ENCODE assay signal across 10 mouse cellular contexts in the genomic region with DNA sequence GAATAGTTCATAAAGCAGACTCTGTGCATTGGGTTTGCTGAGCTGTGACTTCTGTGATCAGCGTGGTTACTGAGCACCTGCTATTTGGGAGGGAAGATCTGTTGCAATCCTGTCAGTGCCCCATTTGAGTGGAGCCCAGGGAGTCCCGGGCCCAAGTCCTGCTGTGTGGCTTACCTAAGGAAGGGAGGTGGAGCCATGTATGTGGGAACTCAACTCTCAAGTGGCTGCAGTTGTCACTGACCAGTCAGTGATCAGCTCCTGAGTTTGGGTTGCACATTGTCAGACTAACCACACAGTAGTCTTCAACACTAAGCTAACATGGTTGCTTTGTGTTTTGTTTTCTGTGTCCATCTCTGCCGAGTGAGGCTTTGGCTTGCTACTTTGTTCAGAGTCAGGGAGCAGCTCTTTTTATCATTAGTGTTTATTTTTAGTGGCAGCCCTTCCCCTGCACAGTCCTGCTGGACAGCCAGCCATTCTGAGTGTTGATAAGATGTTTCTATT. TPM values are rescaled to one million over a fixed set of nuclear protein-coding genes. Genes with fewer than 3 reads are reported as not detected.
A peak's percentile ranks its signal among the peaks of the same experiment; 100 is the strongest.
DNase-seq lines count a peak whose midpoint lies in the region; ATAC-seq and TF ChIP-seq lines count a peak whose summit lies in the region.
"Had no signal": no experiment of that assay in that cellular context is flagged by ENCODE, and none has a peak within 500 bp of the region (broad histone marks: within the 10 kb centered on the region; RNA-seq: fewer than 3 reads in every experiment).

No protein-coding gene starts in this region.

- no peak for TF ChIP-seq POLR2A in liver, adult 2 months (IDR thresholded peaks at IDR 0.05; ENCODE audit: extremely low read depth, insufficient read depth, low read length)

- H3K9me3 ChIP-seq in heart, embryonic 11.5 days (replicated peaks; ENCODE audit: control insufficient read depth, low read length): no peaks in the 10 kb centered on the region
- no peaks in the 10 kb centered on the region for H3K9me3 ChIP-seq in liver, embryonic 16.5 days (replicated peaks; ENCODE audit: control insufficient read depth, low read length)
- H3K9me3 ChIP-seq: hindbrain, embryonic 15.5 days had no signal

- H3K4me2 ChIP-seq in heart, embryonic 11.5 days: peak overlapping the region; percentile 57
- no peak overlapping the region for H3K4me2 ChIP-seq in liver, embryonic 16.5 days (ENCODE audit: low read depth, low read length)
- H3K4me2 ChIP-seq: hindbrain, embryonic 15.5 days had no signal

- H3K4me1 ChIP-seq in liver, adult 2 months (ENCODE audit: control insufficient read depth, insufficient read depth, low read length): peaks cover 26% of the 10 kb centered on the region
- peaks cover 33% of the 10 kb centered on the region for H3K4me1 ChIP-seq in heart, embryonic 11.5 days (ENCODE audit: control insufficient read depth, insufficient read depth, low read length)
- peaks cover 13% of the 10 kb centered on the region for H3K4me1 ChIP-seq in liver, embryonic 16.5 days (ENCODE audit: control insufficient read depth, low read depth, low read length)

- peak overlapping the region; percentile 59 for H3K27ac ChIP-seq in liver, adult 2 months (replicated peaks; ENCODE audit: insufficient read depth, low read depth, low read length)
- peak overlapping the region; percentile 87 for H3K27ac ChIP-seq in heart, embryonic 11.5 days (ENCODE audit: low read depth, low read length)
- 0 out of 2 replicates have a peak overlapping the region, but pooled peaks have one; percentile 25 for H3K27ac ChIP-seq in liver, embryonic 16.5 days (ENCODE audit: low read length)
- H3K27ac ChIP-seq: hindbrain, embryonic 15.5 days had no signal

- no peak for TF ChIP-seq CTCF in liver, adult 2 months (IDR thresholded peaks at IDR 0.05; ENCODE audit: low read depth, low read length)

- H3K79me2 ChIP-seq in liver, adult 2 months (ENCODE audit: control insufficient read depth, insufficient read depth, low read length): peaks cover 56% of the 10 kb centered on the region

- DNase-seq in liver, adult 2 months (ENCODE audit: extremely low read depth, low read depth, low spot score): peak; percentile 46
- DNase-seq in liver: no peak
- no peak for DNase-seq in thymus, postnatal 14 days
- no peak for DNase-seq in thymus, postnatal 4 days
- DNase-seq: adrenal gland, postnatal 36 days; cerebellum, adult 11 months had no signal

- no peaks in the 10 kb centered on the region for H3K36me3 ChIP-seq in liver, adult 2 months (ENCODE audit: control insufficient read depth, insufficient read depth, low read length)
- H3K36me3 ChIP-seq in heart, embryonic 11.5 days (ENCODE audit: control insufficient read depth, insufficient read depth, low read length): peaks cover 2% of the 10 kb centered on the region; the same call in 1 of the 2 replicates
- no peaks in the 10 kb centered on the region for H3K36me3 ChIP-seq in liver, embryonic 16.5 days (ENCODE audit: control insufficient read depth, insufficient read depth)

- ATAC-seq in common myeloid progenitor, adult 5-6 weeks (replicated peaks; ENCODE audit: low read depth, poor library complexity, severe bottlenecking): peak; percentile 53
- 0 out of 2 replicates have a peak, but pooled peaks have one; percentile 43 for ATAC-seq in heart, embryonic 11.5 days (replicated peaks; ENCODE audit: insufficient number of reproducible peaks, low FRiP score, low TSS enrichment)
- ATAC-seq in liver, embryonic 16.5 days (ENCODE audit: low read depth): peak; percentile 65; the same call in 1 of the 2 replicates

- 3% methylated on average over 3 of the region's 3 CpGs for WGBS in liver, adult 2 months
- 18% methylated on average over 3 of the region's 3 CpGs for WGBS in heart, embryonic 11.5 days (ENCODE audit: insufficient replicate concordance)
- 6% methylated on average over 3 of the region's 3 CpGs for WGBS in liver, embryonic 16.5 days (ENCODE audit: insufficient replicate concordance)

- H3K9ac ChIP-seq in liver, adult 2 months (ENCODE audit: low read depth, low read length): no peak overlapping the region
- H3K9ac ChIP-seq in heart, embryonic 11.5 days (ENCODE audit: low read depth, low read length): no peak overlapping the region
- H3K9ac ChIP-seq in liver, embryonic 16.5 days (ENCODE audit: low read depth, low read length): no peak overlapping the region
- H3K9ac ChIP-seq: hindbrain, embryonic 15.5 days had no signal

- H3K27me3 ChIP-seq in liver, adult 2 months (ENCODE audit: control insufficient read depth, insufficient read depth, low read length): no peaks in the 10 kb centered on the region
- no peaks in the 10 kb centered on the region for H3K27me3 ChIP-seq in heart, embryonic 11.5 days (ENCODE audit: control insufficient read depth, insufficient read depth, low read length)
- H3K27me3 ChIP-seq in liver, embryonic 16.5 days (ENCODE audit: control insufficient read depth, insufficient read depth, low read depth, low read length): no peaks in the 10 kb centered on the region
- H3K27me3 ChIP-seq: hindbrain, embryonic 15.5 days had no signal

- no peak overlapping the region for H3K4me3 ChIP-seq in liver, adult 2 months (ENCODE audit: insufficient read depth, low read depth, low read length)
- H3K4me3 ChIP-seq in heart, embryonic 11.5 days (ENCODE audit: low read depth, low read length): no peak overlapping the region
- no peak overlapping the region for H3K4me3 ChIP-seq in liver, embryonic 16.5 days (ENCODE audit: low read depth, low read length)
- H3K4me3 ChIP-seq: hindbrain, embryonic 15.5 days had no signal

RNA-seq across cellular contexts. Expression of a gene that starts 19.6 kb away (rescaled TPM):
- 7.4 and 7.6 TPM in 2 replicates for total RNA-seq in liver, adult 2 months (2014; rRNA removed)
- polyA plus RNA-seq in liver, adult 2 months (2012; rRNA removed): 6.2 and 8.7 TPM in 2 replicates
- total RNA-seq in common myeloid progenitor, adult 5-6 weeks (2017): 20.4 and 24.3 TPM in 2 replicates
- polyA plus RNA-seq in heart, embryonic 11.5 days (2014; fragmentation: Nextera tagmentation; extraction: Ambion mirVana): 34.0 and 42.8 TPM in 2 replicates
- 6.3 and 6.5 TPM in 2 replicates for polyA plus RNA-seq in liver, embryonic 16.5 days (2015; fragmentation: Nextera tagmentation; extraction: Ambion mirVana)

RNA-seq across cellular contexts. Expression of a gene that starts 40.8 kb away (rescaled TPM):
- 0.60 and 0.65 TPM in 2 replicates for total RNA-seq in liver, adult 2 months (2014; rRNA removed)
- 0.40 and 0.51 TPM in 2 replicates for polyA plus RNA-seq in liver, adult 2 months (2012; rRNA removed)
- 8.8 and 11.9 TPM in 2 replicates for total RNA-seq in common myeloid progenitor, adult 5-6 weeks (2017)
- 0.10 and 0.64 TPM in 2 replicates for polyA plus RNA-seq in heart, embryonic 11.5 days (2014; fragmentation: Nextera tagmentation; extraction: Ambion mirVana)
- polyA plus RNA-seq in liver, embryonic 16.5 days (2015; fragmentation: Nextera tagmentation; extraction: Ambion mirVana): 0.67 and 0.70 TPM in 2 replicates

Comparison
In these comparisons a context has a peak if more than half of its experiments do, and no peak if none do; other contexts are left out.
1. H3K27ac ChIP-seq: peak in every context shown above with its lines; median percentile 87 in heart, embryonic 11.5 days; 59 in liver, adult 2 months; 25 in liver, embryonic 16.5 days.